Mouse (Mus musculus) stomach, embryonic 14.5 days (tissue): Measurements from ENCODE around the gene Nsfl1c. TPM values are rescaled to one million over a fixed set of nuclear protein-coding genes. Genes with fewer than 3 reads are reported as not detected.

Experiments used
- ATAC-seq: fragments of 200-750 bp; cut with Nextera tagmentation; 2 replicates; pipeline ENCODE4 v1.8.0; 2017; ENCODE audit warnings: low read depth, moderate TSS enrichment; ENCODE audit not compliant: insufficient number of reproducible peaks, insufficient read depth, low FRiP score
- H3K27ac ChIP-seq: fragments of 300-500 bp; sonication (generic); 2 replicates; pipeline ENCODE4 v1.5.1; 2014; ENCODE audit warnings: mild to moderate bottlenecking, low read length, moderate library complexity, mixed read lengths
- H3K27me3 ChIP-seq: fragments of 300-500 bp; sonication (generic); 2 replicates; pipeline ENCODE4 v1.6.1; 2014; ENCODE audit warnings: low read length, control low read depth, mixed read lengths; ENCODE audit not compliant: control insufficient read depth, insufficient read depth
- H3K36me3 ChIP-seq: fragments of 300-500 bp; sonication (generic); 2 replicates; pipeline ENCODE4 v1.6.1; 2014; ENCODE audit warnings: mild to moderate bottlenecking, control low read depth, low read length, moderate library complexity, mixed read lengths; ENCODE audit not compliant: control insufficient read depth, insufficient read depth
- H3K4me1 ChIP-seq: fragments of 300-500 bp; sonication (generic); 2 replicates; pipeline ENCODE4 v1.6.1; 2014; ENCODE audit warnings: low read length, control low read depth, mixed read lengths; ENCODE audit not compliant: control insufficient read depth, insufficient read depth
- H3K4me2 ChIP-seq: fragments of 300-500 bp; sonication (generic); replicated peaks from 2 replicates; pipeline ENCODE4 v1.6.1; 2014; ENCODE audit warnings: low read depth, low read length, control low read depth
- H3K4me3 ChIP-seq: fragments of 300-500 bp; sonication (generic); 2 replicates; pipeline ENCODE4 v1.5.1; 2014; ENCODE audit warnings: low read depth, low read length, control low read depth
- H3K9ac ChIP-seq: fragments of 300-500 bp; sonication (generic); replicated peaks from 2 replicates; pipeline ENCODE4 v1.6.1; 2014; ENCODE audit warnings: low read depth, mild to moderate bottlenecking, control low read depth, low read length, moderate library complexity, mixed read lengths
- H3K9me3 ChIP-seq: fragments of 300-500 bp; sonication (generic); 2 replicates; pipeline ENCODE4 v1.6.1; 2016; ENCODE audit warnings: low read depth, low read length, control low read depth; ENCODE audit not compliant: control insufficient read depth
- WGBS: fragments of 180-500 bp; shearing (Covaris S2); extraction: QIAGEN DNeasy Blood & Tissue Kit; methylation state at CpG from one replicate; pipeline ENCODE4 v1.1.7; 2014; 5-methylcytosine and 5-hydroxymethylcytosine counted together
- polyA plus RNA-seq: library from polyadenylated mRNA; unstranded; fragments of >200 nt; fragmentation: Nextera tagmentation; extraction: Ambion mirVana; gene quantifications from 2 replicates; pipeline ENCODE4 v1.2.1, GENCODE M21; 2014

Gene Nsfl1c
- polyA plus RNA-seq, 1 experiment from 2014 or later = 203 TPM

DNA sequence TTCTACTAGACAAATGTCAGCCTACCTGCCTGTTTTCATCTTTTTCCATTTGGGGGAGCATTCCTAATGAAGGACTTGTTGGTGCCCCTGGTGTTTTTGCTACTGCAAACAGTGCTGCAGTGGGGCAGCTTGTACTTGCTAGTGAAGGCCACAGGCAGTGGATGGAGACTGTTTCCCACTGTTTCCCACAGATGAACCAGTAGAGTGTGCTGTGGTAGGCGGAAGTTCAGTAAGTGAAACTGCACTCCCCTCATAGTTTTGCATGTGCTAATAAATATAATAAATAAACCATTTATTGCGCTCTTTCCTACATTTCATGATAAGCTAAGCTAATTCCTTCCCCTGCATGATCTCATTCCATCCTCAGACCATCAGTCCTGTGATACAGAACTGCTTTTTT, 25.0 kb downstream of the Nsfl1c start:
- H3K4me1 ChIP-seq = no peaks in the 10 kb centered on the region
- 89% methylated on average over 2 of the region's 2 CpGs for WGBS
- no peak overlapping the region for H3K27ac ChIP-seq
- peaks cover 24% of the 10 kb centered on the region for H3K36me3 ChIP-seq
- no peak for ATAC-seq
- H3K4me3 ChIP-seq = no peak overlapping the region
- no peak overlapping the region for H3K4me2 ChIP-seq
- H3K9me3 ChIP-seq = no peaks in the 10 kb centered on the region
- H3K9ac ChIP-seq = no peak overlapping the region
- no peaks in the 10 kb centered on the region for H3K27me3 ChIP-seq

- Histone ChIP-seq H3K4me3 (no peak overlapping the region), H3K9me3 (no peaks in the 10 kb centered on the region), H3K4me1 (no peaks in the 10 kb centered on the region), H3K9ac (no peak overlapping the region), H3K27ac (no peak overlapping the region), H3K4me2 (no peak overlapping the region), H3K27me3 (no peaks in the 10 kb centered on the region), H3K36me3 (no peaks in the 10 kb centered on the region; the same call in 1 of the 2 replicates)
- 54% methylated on average over 4 of the region's 4 CpGs for WGBS
- no peak for ATAC-seq
Observed at GRCm38 (mm10) chr2:151524324-151525041, 30.5 kb downstream of the Nsfl1c start.

DNA sequence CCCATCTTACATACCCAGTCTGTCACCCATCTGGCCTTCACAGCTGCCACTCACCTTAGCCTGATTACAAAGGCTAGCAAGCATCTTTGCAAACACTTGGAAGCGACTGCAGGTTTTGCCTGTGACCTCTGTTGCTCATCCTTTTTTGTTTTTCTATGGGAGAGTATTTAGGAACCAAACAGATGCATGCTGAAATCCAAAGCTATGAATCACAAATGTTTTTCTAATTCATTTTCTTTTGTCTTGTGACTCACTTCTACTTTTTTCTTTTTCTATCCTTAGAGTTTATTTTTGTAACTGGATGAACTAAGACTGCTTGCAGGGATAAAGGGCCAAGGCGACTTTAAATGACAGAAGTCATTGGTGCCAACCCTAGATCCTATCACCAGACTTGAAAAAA, 31.5 kb downstream of the Nsfl1c start:
- ATAC-seq = no peak
- H3K27me3 ChIP-seq = no peaks in the 10 kb centered on the region
- 67% methylated on average over 2 of the region's 2 CpGs for WGBS
- no peak overlapping the region for H3K4me2 ChIP-seq
- H3K9me3 ChIP-seq = no peaks in the 10 kb centered on the region
- H3K4me3 ChIP-seq = no peak overlapping the region
- no peak overlapping the region for H3K9ac ChIP-seq
- H3K27ac ChIP-seq = no peak overlapping the region
- H3K36me3 ChIP-seq = no peaks in the 10 kb centered on the region; the same call in 1 of the 2 replicates
- H3K4me1 ChIP-seq = 0 out of 2 replicates have a peak, but pooled peaks cover 1% of the 10 kb centered on the region

GRCm38 (mm10) chr2:151528066-151528465, 34.1 kb downstream of the Nsfl1c start:
- no peak overlapping the region for H3K27ac ChIP-seq
- no peaks in the 10 kb centered on the region for H3K27me3 ChIP-seq
- H3K36me3 ChIP-seq = no peaks in the 10 kb centered on the region; the same call in 1 of the 2 replicates
- 0 out of 2 replicates have a peak, but pooled peaks cover 5% of the 10 kb centered on the region for H3K4me1 ChIP-seq
- no peaks in the 10 kb centered on the region for H3K9me3 ChIP-seq
- 77% methylated on average over 1 of the region's 1 CpGs for WGBS
- H3K4me2 ChIP-seq = no peak overlapping the region
- no peak for ATAC-seq
- H3K9ac ChIP-seq = no peak overlapping the region
- H3K4me3 ChIP-seq = no peak overlapping the region

- H3K9me3 ChIP-seq = no peaks in the 10 kb centered on the region
- ATAC-seq = no peak
- no peak overlapping the region for H3K4me2 ChIP-seq
- no peak overlapping the region for H3K27ac ChIP-seq
- no peak overlapping the region for H3K4me3 ChIP-seq
- no peaks in the 10 kb centered on the region for H3K27me3 ChIP-seq
- no peak overlapping the region for H3K9ac ChIP-seq
- no peaks in the 10 kb centered on the region; the same call in 1 of the 2 replicates for H3K36me3 ChIP-seq
- 0 out of 2 replicates have a peak, but pooled peaks cover 5% of the 10 kb centered on the region for H3K4me1 ChIP-seq
Observed at GRCm38 (mm10) chr2:151529169-151529568, 35.2 kb downstream of the Nsfl1c start.

GRCm38 (mm10) chr2:151530378-151531230, 36.6 kb downstream of the Nsfl1c start:
- no peaks in the 10 kb centered on the region for H3K9me3 ChIP-seq
- H3K4me2 ChIP-seq = no peak overlapping the region
- H3K4me3 ChIP-seq = no peak overlapping the region
- 52% methylated on average over 8 of the region's 8 CpGs for WGBS
- no peak overlapping the region for H3K27ac ChIP-seq
- H3K9ac ChIP-seq = no peak overlapping the region
- H3K27me3 ChIP-seq = no peaks in the 10 kb centered on the region
- H3K4me1 ChIP-seq = 0 out of 2 replicates have a peak, but pooled peaks cover 5% of the 10 kb centered on the region
- ATAC-seq = no peak
- H3K36me3 ChIP-seq = no peaks in the 10 kb centered on the region; the same call in 1 of the 2 replicates

- Histone ChIP-seq H3K4me3 (no peak overlapping the region), H3K4me2 (no peak overlapping the region), H3K9me3 (no peaks in the 10 kb centered on the region), H3K9ac (no peak overlapping the region), H3K4me1 (0 out of 2 replicates have a peak, but pooled peaks cover 11% of the 10 kb centered on the region), H3K36me3 (no peaks in the 10 kb centered on the region), H3K27me3 (no peaks in the 10 kb centered on the region), H3K27ac (no peak overlapping the region)
- WGBS = 84% methylated on average over 6 of the region's 6 CpGs
- ATAC-seq = no peak
Observed at GRCm38 (mm10) chr2:151533632-151534031, 39.6 kb downstream of the Nsfl1c start.

GRCm38 (mm10) chr2:151535961-151536617, 42.1 kb downstream of the Nsfl1c start:
- H3K27ac ChIP-seq = peak overlapping the region; percentile 76
- peak; percentile 53; the same call in 1 of the 2 replicates for ATAC-seq
- no peaks in the 10 kb centered on the region for H3K27me3 ChIP-seq
- H3K4me3 ChIP-seq = no peak overlapping the region
- no peak overlapping the region; the same call in 1 of the 2 replicates for H3K4me2 ChIP-seq
- no peaks in the 10 kb centered on the region for H3K36me3 ChIP-seq
- H3K9ac ChIP-seq = no peak overlapping the region
- WGBS = 31% methylated on average over 1 of the region's 1 CpGs
- no peaks in the 10 kb centered on the region for H3K9me3 ChIP-seq
- H3K4me1 ChIP-seq = 0 out of 2 replicates have a peak, but pooled peaks cover 6% of the 10 kb centered on the region
